Mouse (Mus musculus) NIH3T3 (cell line): ENCODE results near the gene Dnase1.
"Not testable (repeated sequence)": the region's sequence is repeated elsewhere in the genome, so short reads cannot be mapped to it uniquely, and the experiment has no call there.

ENCODE experiments used
- DNase-seq: peaks from one replicate; pipeline ENCODE4 v3.0.0-alpha.2; 2012; ENCODE audit warnings: low read depth

The Dnase1 gene

GRCm38 (mm10) chr16:4045524-4045923 lies 8.8 kb downstream of the Dnase1 start:
- peak; percentile 13 for DNase-seq

- DNase-seq = no peak
These were observed 15.9 kb downstream of the Dnase1 start for GRCm38 (mm10) chr16:4052601-4053000.

GRCm38 (mm10) chr16:4053811-4054210 lies 17.1 kb downstream of the Dnase1 start:
- peak; percentile 15 for DNase-seq

- no peak for DNase-seq
These were observed 28.2 kb downstream of the Dnase1 start for GRCm38 (mm10) chr16:4064945-4065344.

GRCm38 (mm10) chr16:4068588-4068987 lies 31.8 kb downstream of the Dnase1 start:
- DNase-seq = peak; percentile 78

- peak; percentile 44 for DNase-seq
These were observed 37.6 kb downstream of the Dnase1 start for GRCm38 (mm10) chr16:4074297-4074696.

- no peak for DNase-seq
These were observed 38.1 kb downstream of the Dnase1 start for GRCm38 (mm10) chr16:4074836-4075235.

- peak; percentile 94 for DNase-seq
These were observed 40.8 kb downstream of the Dnase1 start, which contains the start of gene Trap1 for GRCm38 (mm10) chr16:4077384-4078061. Trap1 (minus strand) TSS chr16:4077827.

GRCm38 (mm10) chr16:4078302-4078701 lies 41.6 kb downstream of the Dnase1 start:
- not testable (repeated sequence) for DNase-seq

- DNase-seq = no peak
These were observed 42.9 kb downstream of the Dnase1 start for GRCm38 (mm10) chr16:4079656-4080055.

- not testable (repeated sequence) for DNase-seq
These were observed 43.7 kb downstream of the Dnase1 start for GRCm38 (mm10) chr16:4080419-4080818.

- DNase-seq = no peak
These were observed 48.3 kb downstream of the Dnase1 start for GRCm38 (mm10) chr16:4085051-4085450.

GRCm38 (mm10) chr16:4085851-4086387 lies 49.2 kb downstream of the Dnase1 start:
- no peak for DNase-seq

- DNase-seq = no peak
These were observed 50.6 kb downstream of the Dnase1 start for GRCm38 (mm10) chr16:4087214-4087913.
